Mouse (Mus musculus) liver, embryonic 14.5 days (tissue): ENCODE data around the gene Dock1. TPM values are rescaled to one million over a fixed set of nuclear protein-coding genes. Genes with fewer than 3 reads are reported as not detected.

Source experiments
- ATAC-seq: fragments of 200-750 bp; cut with Nextera tagmentation; 2 replicates; pipeline ENCODE4 v1.8.0; 2017; ENCODE audit warnings: moderate number of reproducible peaks, mild to moderate bottlenecking, moderate library complexity; ENCODE audit not compliant: insufficient read depth
- DNase-seq, 3 experiments: peaks; one replicate each; pipeline ENCODE4 v3.0.0-alpha.2; 2012 to 2013; ENCODE audit warnings: low read depth in 3 of 3, low spot score in 3 of 3
- H3K27ac ChIP-seq: fragments of 300-500 bp; sonication (generic); 2 replicates; pipeline ENCODE4 v1.5.1; 2014; ENCODE audit warnings: moderate library complexity, mild to moderate bottlenecking, control low read depth, inconsistent platforms
- H3K27me3 ChIP-seq: fragments of 300-500 bp; sonication (generic); 2 replicates; pipeline ENCODE4 v1.6.1; 2014; ENCODE audit warnings: mild to moderate bottlenecking, low read length, moderate library complexity; ENCODE audit not compliant: control insufficient read depth, insufficient read depth
- H3K36me3 ChIP-seq: fragments of 300-500 bp; sonication (generic); replicated peaks from 2 replicates; pipeline ENCODE4 v1.6.1; 2014; ENCODE audit warnings: low read depth; ENCODE audit not compliant: control insufficient read depth, insufficient read depth
- H3K4me1 ChIP-seq, 2 experiments: fragments of 200-500 bp in 1 of 2; fragments of 300-500 bp in 1 of 2; sonication (generic) in 1 of 2; replicated peaks; 2 replicates each; pipeline ENCODE4 v1.6.1; 2012 to 2014; ENCODE audit warnings: antibody characterized with exemption in 1 of 2, inconsistent platforms in 1 of 2, low read length in 1 of 2; ENCODE audit not compliant: control insufficient read depth in 2 of 2, insufficient read depth in 2 of 2
- H3K4me2 ChIP-seq: fragments of 300-500 bp; sonication (generic); 2 replicates; pipeline ENCODE4 v1.6.1; 2014; ENCODE audit warnings: low read depth, mild to moderate bottlenecking, control low read depth, moderate library complexity
- H3K4me3 ChIP-seq, 2 experiments: fragments of 200-500 bp in 1 of 2; fragments of 300-500 bp in 1 of 2; sonication (generic) in 1 of 2; 2 replicates each; pipeline ENCODE4 v1.5.1; 2012 to 2014; ENCODE audit warnings: low read depth in 2 of 2, low read length in 2 of 2, mild to moderate bottlenecking in 2 of 2, control low read depth in 1 of 2, inconsistent platforms in 1 of 2, moderate library complexity in 1 of 2; ENCODE audit not compliant: insufficient read depth in 1 of 2
- H3K9ac ChIP-seq: fragments of 300-500 bp; sonication (generic); replicated peaks from 2 replicates; pipeline ENCODE4 v1.6.1; 2014; ENCODE audit warnings: mild to moderate bottlenecking, control low read depth, moderate library complexity
- H3K9me3 ChIP-seq: fragments of 300-500 bp; sonication (generic); 2 replicates; pipeline ENCODE4 v1.6.1; 2016; ENCODE audit warnings: low read length, mixed read lengths; ENCODE audit not compliant: control insufficient read depth
- CTCF ChIP-seq: IDR thresholded peaks from 2 replicates; pipeline ENCODE4 v1.5.1; 2016; ENCODE audit warnings: antibody characterized with exemption, low read depth, control low read depth
- EP300 ChIP-seq: IDR thresholded peaks from 2 replicates; pipeline ENCODE4 v1.6.1; 2016; ENCODE audit warnings: antibody characterized with exemption, low read depth
- WGBS: fragments of 180-500 bp; shearing (Covaris S2); extraction: QIAGEN DNeasy Blood & Tissue Kit; methylation state at CpG from one replicate; pipeline ENCODE4 v1.1.7; 2014; ENCODE audit not compliant: insufficient replicate concordance; 5-methylcytosine and 5-hydroxymethylcytosine counted together
- polyA plus RNA-seq, 2 experiments: library from polyadenylated mRNA; depleted of rRNA in 1 of 2; stranded (reverse) in 1 of 2; unstranded in 1 of 2; fragments of >200 nt; fragmentation: Nextera tagmentation in 1 of 2; extraction: Ambion mirVana in 1 of 2; gene quantifications; 2 replicates each; pipeline versions ENCODE4 v1.2.1 to v1.2.3; 2012 to 2014

The Dock1 gene
- polyA plus RNA-seq, 2 experiments, result 1.9 to 2.5 TPM

DNA sequence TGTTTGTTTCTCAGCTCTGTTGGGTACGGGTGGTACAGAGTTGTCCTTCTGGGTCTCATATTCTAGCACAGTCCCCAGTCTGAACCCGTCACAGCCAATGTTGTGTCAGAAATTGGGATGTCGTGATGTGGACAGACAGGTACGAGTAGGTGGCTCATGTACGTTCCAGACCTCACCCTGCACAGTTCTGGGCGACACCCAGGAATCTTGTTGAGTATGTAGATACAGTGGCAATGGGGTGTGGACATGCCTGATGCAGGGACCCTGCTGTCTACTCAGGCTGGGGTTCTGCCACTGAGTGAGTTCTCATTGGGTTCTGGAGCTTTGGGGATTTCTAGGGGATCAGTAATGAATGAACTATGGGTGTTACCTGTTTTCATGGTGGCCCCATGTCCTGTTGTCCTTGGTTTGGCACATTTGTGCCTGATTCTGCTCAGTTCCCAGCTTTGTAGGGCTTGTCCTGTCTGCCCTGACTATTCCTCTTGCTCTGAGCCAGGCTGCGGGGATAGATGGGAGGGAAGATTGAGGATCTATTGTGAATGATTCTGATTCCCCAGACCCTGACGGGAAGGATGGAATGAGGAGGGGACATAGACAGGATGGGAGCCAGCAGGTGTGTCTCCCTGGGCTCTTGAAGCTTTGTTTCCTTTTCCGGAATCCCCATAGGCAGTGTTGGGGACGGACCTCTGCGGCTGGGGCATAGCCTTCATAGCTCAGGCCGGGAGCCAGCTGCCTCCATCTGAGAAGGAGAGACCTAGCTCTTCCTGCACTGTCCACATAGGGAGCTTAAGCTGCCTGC, 11.5 kb downstream of the Dock1 start:
- no peak for TF ChIP-seq EP300
- no peak for TF ChIP-seq CTCF
- H3K4me2 ChIP-seq, result no peak overlapping the region
- WGBS, result 58% methylated on average over 12 of the region's 12 CpGs
- no peaks in the 10 kb centered on the region for H3K36me3 ChIP-seq
- no peak overlapping the region for H3K27ac ChIP-seq
- no peaks in the 10 kb centered on the region for H3K4me1 ChIP-seq
- H3K9ac ChIP-seq, result no peak overlapping the region
- ATAC-seq (no peak), DNase-seq (no peak)
- no peaks in the 10 kb centered on the region for H3K27me3 ChIP-seq
- no peaks in the 10 kb centered on the region for H3K9me3 ChIP-seq
- H3K4me3 ChIP-seq, result no peak overlapping the region

DNA sequence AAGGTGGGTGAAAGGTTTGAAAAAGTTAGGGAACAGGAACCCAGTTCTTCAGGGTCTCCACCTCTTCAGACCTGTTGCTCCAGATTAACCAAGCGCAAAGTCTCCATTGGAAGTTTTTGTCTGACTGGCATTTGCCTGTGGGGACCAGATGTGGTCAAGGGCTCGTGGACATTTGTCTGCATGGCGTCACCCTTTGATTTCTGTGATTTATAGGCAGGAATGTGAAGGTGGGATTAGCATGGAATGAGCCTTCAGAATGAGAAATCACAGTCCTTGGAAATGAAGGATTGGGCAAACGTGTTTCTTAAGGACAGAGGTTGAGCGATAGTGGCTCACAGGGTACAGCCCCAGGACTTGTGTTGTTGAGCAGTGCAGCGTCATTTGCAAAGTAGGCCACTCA, 17.9 kb downstream of the Dock1 start:
- Histone ChIP-seq H3K4me3 (no peak overlapping the region), H3K9ac (no peak overlapping the region), H3K36me3 (no peaks in the 10 kb centered on the region), H3K4me2 (no peak overlapping the region), H3K4me1 (no peaks in the 10 kb centered on the region), H3K27me3 (no peaks in the 10 kb centered on the region), H3K9me3 (no peaks in the 10 kb centered on the region), H3K27ac (no peak overlapping the region)
- DNase-seq, result no peak
- TF ChIP-seq EP300, result no peak
- TF ChIP-seq CTCF, result no peak
- ATAC-seq, result no peak
- 67% methylated on average over 6 of the region's 6 CpGs for WGBS

DNA sequence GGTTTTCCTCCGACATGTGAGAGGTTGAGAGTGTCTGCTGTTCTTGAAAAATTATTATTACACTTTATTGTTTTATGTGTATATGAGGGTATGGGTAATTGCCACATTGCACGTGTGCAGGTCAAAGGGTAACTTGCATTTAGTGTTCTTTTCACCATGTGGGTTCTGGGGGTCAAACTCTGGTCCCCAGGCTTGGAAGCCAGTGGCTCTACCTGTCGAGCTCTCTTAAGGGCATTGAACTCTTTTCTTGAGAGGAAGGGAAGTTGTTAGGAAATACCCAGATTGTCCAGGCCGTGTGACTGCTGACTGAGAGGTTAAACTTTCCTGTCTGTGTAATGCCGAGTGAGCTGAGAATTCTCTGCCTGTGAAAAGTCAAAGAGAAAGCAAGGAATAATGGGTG, 19.7 kb downstream of the Dock1 start:
- no peaks in the 10 kb centered on the region for H3K36me3 ChIP-seq
- no peak overlapping the region for H3K9ac ChIP-seq
- no peaks in the 10 kb centered on the region for H3K27me3 ChIP-seq
- H3K4me3 ChIP-seq, result no peak overlapping the region
- ATAC-seq, result no peak
- TF ChIP-seq EP300 (no peak), CTCF (no peak)
- WGBS, result 52% methylated on average over 5 of the region's 5 CpGs
- H3K4me2 ChIP-seq, result no peak overlapping the region
- no peak for DNase-seq
- H3K9me3 ChIP-seq, result no peaks in the 10 kb centered on the region
- no peak overlapping the region for H3K27ac ChIP-seq
- H3K4me1 ChIP-seq, result peaks cover 0 to 5% of the 10 kb centered on the region in 2 experiments; a peak in 1 of 4 replicates

DNA sequence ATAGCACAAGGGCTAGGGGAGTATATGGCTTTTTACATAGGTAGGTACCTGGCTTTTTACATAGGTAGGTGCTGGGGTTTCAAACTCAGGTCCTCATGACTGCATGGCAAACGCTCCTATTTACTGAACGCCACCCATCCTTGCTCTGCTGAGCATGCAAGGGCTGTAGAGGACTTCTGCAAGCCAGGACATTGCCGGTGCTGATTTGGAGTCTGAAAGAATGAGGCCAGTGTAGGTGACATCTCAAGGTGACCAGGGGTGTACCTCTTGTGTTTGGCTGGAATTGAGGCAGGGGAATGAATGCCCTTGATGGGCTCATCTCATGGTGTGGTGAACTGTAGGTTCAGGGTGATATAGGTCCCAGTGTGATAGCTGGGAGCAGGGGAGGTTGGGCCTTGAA, 20.4 kb downstream of the Dock1 start:
- 60% methylated on average over 3 of the region's 3 CpGs for WGBS

DNA sequence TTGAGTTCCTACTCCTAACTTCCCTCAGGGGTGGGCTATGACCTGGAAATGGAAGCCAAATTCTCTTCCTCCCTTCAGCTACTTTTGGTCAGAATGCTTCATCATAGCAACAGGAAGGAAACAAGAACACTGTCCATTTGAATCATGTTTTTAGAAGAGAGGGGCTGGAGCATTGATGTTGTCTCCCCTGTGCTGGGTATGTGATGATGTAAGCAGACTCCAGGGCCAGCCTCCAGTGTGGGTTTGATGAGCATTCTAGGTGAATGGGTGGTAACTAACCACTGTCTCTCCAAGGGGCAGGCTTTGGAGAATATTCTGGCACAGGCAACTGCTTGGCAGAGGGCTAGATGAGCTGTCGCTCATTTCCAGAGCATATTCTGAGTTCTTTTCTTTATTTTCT, 22.9 kb downstream of the Dock1 start:
- Histone ChIP-seq H3K27ac (no peak overlapping the region), H3K9me3 (no peaks in the 10 kb centered on the region), H3K4me2 (no peak overlapping the region), H3K4me1 (peaks cover 0 to 16% of the 10 kb centered on the region in 2 experiments; a peak in 2 of 4 replicates), H3K27me3 (no peaks in the 10 kb centered on the region), H3K36me3 (no peaks in the 10 kb centered on the region), H3K4me3 (no peak overlapping the region), H3K9ac (no peak overlapping the region)
- WGBS, result 95% methylated on average over 1 of the region's 1 CpGs
- DNase-seq (no peak), ATAC-seq (no peak)
- no peak for TF ChIP-seq CTCF
- TF ChIP-seq EP300, result no peak

More for the DNA sequence above, 20.4 kb downstream of the Dock1 start:
- no peak for TF ChIP-seq CTCF
- no peak for TF ChIP-seq EP300
- H3K4me3 ChIP-seq, result no peak overlapping the region
- H3K36me3 ChIP-seq, result no peaks in the 10 kb centered on the region
- ATAC-seq (no peak), DNase-seq (no peak)
- H3K4me1 ChIP-seq, result peaks cover 0 to 5% of the 10 kb centered on the region in 2 experiments; a peak in 1 of 4 replicates
- H3K4me2 ChIP-seq, result no peak overlapping the region
- no peak overlapping the region for H3K9ac ChIP-seq
- H3K27ac ChIP-seq, result no peak overlapping the region
- no peaks in the 10 kb centered on the region for H3K9me3 ChIP-seq
- no peaks in the 10 kb centered on the region for H3K27me3 ChIP-seq
